Mouse (Mus musculus): ENCODE data around the gene Strbp.

The Strbp gene

DNA sequence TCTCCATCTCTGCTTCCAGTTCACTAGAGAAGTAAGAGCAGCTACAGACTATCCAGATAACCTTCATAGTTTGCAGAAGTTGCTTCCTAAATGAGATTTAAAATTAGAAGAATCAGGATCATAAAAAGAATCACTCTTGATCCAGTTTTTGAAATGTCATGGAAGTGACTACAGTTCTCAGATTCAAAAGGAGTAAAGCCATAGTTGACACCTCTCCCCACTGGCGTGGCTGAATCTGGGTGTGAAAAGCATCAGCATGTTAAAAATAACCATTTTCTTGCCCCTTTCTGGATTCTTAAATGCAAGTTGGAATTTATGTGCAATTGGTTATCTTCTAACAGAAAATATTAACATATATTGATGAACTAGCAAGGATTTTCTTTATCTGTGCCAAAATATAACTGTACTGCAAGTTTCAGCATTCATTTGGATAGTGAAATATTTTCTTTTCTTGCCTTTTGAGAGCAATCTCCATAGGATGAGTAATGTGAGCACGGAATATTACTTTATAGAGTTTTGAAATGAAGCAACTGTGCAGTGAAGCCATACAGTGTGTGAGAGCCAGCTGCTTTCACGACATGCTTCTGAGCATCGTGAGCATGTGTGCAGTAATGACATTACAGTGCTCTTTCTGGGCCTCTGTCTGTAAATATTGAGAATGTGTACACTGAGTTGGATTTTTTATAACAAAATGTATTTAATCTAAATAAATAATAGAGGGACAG lies 184.9 kb downstream of the Strbp start:
- DNase-seq, result no peak

- DNase-seq, result peak in 1 of 2 experiments; percentile 5
Measured at GRCm38 (mm10) chr2:37516922-37517462, 186.7 kb downstream of the Strbp start.

DNA sequence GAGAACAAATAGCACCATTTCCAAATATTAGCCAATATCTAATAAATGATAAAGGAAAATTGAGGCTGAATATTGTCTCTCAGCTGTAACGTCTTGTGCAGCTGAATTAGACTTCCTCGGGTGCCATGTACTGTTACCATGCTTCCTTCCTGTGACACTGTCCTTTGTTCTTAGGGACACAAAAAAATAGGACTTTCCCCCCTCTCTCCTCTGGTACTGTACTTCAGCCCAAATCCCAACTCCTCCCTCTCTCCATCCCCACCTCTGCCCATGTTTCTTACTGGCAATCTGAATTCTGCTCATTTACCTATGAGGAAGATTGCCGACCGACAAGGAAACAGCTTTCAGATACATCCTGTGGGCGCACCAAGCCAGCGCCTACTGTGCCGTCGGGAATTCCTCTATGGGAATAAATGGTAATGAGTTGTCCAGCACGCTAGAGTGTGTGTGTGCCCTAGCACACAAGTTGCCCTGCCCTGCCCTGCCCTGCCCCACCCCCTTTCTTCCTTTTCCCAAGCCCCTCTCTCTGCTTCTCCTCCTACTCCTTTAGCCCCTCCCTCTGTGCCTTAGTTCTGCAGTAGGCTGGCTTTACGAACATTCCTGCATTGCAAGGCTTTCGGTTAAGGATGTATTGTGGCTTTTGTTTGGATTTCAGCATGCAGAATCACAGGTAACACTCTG lies 187.5 kb downstream of the Strbp start, which contains the start of gene Gpr21:
Gene Gpr21, plus strand, starts transcription at position 303 of the 681 bp plus-strand sequence.
- no peak for DNase-seq

- DNase-seq, result no peak
Measured at GRCm38 (mm10) chr2:37511134-37511901, 192.3 kb downstream of the Strbp start.

DNA sequence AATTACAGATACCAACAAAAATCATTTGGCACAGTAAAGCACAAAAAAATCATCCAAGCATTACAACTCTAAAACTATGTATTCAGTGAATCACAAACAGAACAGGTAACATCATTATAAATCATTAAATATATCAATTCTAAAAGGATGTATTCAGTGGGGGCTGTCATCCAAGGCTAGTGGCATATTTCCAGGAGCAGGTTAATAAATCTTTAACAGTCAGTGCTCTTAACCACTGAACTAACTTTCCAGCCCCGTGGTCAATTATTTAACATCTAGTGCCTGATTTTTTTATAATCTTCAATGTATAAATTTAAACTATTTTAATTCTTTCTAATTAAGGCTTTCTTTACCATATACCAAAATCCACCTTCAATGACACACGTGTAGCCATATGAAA lies 197.8 kb downstream of the Strbp start:
- peak in 1 of 2 experiments; percentile 6 for DNase-seq

GRCm38 (mm10) chr2:37497321-37497720 lies 206.3 kb downstream of the Strbp start:
- no peak for DNase-seq

DNA sequence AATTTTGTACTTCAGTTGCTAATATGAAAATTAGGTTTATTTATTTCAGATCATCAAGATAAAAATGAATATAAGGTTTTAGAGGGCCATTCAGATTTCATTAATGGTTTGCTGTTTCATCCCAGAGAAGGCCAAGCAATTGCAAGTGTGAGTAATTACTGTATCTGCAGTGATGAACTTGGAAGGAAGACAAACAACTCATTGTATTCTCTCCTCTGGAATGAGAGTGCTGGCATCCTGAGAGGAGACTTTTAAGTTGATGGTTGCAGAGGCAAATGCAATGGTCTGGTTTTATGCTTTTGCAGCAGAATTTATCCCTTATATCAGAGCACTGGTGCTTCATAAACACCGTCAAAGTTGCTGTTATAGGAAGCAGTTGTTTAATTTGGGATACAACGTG lies 214.7 kb downstream of the Strbp start:
- DNase-seq, result no peak

DNA sequence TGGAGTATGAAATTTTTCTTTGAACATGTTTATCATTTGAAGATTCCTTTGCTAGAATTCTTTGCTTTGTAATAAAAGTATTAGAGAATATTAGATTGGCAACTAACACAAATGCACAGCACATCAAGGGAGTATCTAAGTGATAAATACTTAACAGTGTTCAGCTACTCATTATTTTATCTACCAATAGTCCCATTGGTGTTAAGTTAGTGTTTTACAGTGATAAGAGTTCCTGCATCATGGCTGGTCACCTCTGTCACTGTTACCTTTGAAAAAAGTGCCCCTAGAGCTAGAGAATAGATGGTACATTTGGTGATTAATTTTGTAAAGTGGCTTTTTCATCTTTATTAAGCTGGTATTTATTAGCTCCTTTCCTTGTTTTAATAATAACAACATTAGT lies 217.3 kb downstream of the Strbp start:
- no peak for DNase-seq

DNA sequence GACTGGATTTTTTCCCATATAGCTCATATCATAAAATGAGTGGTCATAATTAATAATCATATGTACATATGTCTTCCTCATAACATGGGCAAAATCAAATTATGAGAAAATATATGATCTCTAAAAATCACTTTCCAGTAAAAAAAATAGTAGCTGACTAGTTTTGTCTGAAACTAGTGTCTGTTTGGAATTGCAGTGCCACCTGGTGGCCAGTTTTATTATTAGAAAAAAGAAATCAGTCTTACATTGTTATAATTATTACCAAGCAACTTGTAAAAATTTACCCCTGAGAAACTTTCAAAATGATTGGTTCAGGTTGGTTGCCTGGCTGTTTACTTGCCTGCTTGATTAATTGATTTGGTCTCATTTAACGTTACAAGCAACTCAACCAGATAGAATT lies 218.3 kb downstream of the Strbp start:
- DNase-seq, result peak in 1 of 2 experiments; percentile 48

DNA sequence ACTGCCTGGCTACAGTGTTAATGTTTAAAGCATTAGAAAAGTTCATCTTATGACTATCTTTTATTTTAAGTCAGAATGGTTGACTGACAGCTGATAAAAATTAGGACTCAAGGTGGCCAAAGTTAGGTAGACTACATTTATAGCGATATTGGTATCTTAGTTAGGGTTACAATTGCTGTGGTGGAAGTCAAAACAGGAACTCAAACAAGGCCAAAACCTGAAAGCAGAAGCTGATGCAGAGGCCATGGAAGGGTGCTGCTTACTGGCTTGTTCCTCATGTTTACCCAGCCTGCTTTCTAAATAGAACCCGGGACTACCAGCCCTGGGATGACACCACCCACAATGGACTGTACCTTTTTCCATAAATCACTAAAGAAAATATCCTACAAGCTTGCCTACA lies 219.5 kb downstream of the Strbp start:
- DNase-seq, result no peak

DNA sequence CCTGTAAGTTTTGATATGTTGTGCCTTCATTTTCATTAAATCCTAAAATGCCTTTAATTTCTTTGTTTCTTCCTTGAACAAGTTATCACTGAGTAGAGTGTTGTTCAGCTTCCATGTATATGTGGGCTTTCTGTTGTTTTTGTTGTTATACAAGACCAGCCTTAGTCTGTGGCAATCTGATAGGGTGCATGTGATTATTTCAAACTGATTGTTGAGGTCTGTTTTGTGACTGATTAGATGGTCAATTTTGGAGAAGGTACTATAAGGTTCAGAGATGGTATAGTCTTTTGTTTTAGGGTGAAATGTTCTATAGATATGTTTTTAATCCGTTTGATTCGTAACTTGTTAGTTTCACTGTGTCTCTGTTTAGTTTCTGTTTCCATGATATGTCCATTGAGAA lies 223.6 kb downstream of the Strbp start:
- no peak for DNase-seq

DNA sequence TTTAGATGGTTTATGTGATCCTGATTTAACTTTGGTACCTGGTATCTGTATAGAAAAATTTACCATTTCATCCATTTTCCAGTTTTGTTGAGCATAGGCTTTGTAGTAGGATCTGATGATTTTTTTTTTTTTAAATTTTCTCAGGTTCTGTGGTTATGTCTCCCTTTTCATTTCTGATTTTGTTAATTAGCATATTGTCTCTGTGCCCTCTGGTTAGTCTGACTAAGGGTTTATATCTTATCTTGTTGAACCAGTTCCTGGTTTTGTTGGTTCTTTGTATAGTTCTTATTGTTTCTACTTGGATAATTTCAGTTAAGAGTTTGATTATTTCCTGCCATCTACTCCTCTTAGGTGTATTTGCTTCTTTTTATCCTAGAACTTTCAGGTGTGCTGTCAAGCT lies 224.1 kb downstream of the Strbp start:
- DNase-seq, result no peak

GRCm38 (mm10) chr2:37466266-37466665 lies 237.4 kb downstream of the Strbp start:
- DNase-seq, result no peak

DNA sequence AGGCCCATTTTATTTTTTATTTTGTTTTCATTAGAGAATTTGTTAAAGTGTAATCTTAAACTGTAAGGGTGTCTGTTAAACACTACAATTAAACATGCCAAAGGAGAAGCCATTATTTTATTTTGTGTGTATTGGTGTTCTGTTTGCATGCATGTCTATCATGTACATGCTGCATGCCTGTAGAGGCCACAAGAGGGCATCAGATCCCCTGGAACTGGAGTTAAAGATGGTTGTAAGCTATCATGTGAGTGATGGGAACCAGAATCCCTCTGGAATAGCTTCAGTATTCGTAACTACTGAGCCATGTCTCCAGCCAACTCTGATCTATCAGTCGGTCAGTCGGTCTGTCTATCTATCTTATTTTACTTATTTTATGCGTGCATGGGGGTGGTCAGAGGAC lies 243.0 kb downstream of the Strbp start:
- no peak for DNase-seq

DNA sequence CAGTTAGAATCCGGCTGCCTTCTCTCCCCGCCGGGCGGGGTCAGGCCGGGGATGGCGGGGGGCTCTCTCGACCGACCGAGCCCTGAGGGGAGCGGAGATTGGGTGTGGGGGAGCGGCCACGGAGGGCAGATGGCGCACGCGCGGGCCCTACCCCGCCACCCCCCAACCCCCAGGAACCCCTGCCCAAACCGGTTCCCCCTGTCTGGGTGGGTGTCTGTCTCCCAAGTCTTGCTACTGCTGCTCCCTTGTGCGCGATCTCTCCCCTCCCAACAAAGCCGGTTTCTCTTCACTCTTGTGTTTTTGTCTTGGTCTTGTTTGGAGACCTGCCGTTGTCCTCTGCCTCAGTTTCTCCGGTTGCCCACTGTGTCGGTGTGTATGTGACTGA lies 251.3 kb downstream of the Strbp start:
- peak in 1 of 2 experiments; percentile 6 for DNase-seq

GRCm38 (mm10) chr2:37451667-37452375 lies 251.8 kb downstream of the Strbp start:
- DNase-seq, result peak; percentile 94 to 97

- DNase-seq, result peak; percentile 97 to 98
Measured at GRCm38 (mm10) chr2:37442611-37443591, 260.8 kb downstream of the Strbp start, which contains the start of the genes Zbtb26, Zbtb6 and Rabgap1. Zbtb26 (minus strand) TSS chr2:37443135. Zbtb6 (minus strand) TSS chr2:37443171. Rabgap1 (plus strand) TSS chr2:37443279.
